22 mouse cellular contexts compared by ENCODE assay signal in the genomic region with DNA sequence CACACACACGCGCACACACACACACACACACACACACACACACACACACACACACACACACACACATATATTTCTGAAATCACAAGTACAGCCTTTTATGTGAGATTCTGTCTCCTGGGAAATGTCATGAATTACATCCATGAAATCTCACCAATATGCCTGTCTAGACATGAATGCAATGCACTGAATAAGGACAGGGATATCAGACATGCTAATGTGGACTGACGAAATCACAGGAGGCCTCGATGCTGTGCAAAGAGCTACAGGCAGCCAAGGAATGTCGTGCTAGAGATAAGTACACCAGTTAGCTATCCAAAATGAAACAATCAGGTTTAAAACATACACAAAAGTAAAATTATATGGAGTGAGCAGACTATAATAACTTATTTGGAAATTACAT.
DNase-seq lines count a peak whose midpoint lies in the region; ATAC-seq and TF ChIP-seq lines count a peak whose summit lies in the region.
"Had no signal": no experiment of that assay in that cellular context is flagged by ENCODE, and none has a peak within 500 bp of the region (broad histone marks: within the 10 kb centered on the region; RNA-seq: fewer than 3 reads in every experiment).

No protein-coding gene starts in this region.

- H3K4me3 ChIP-seq in hindbrain, embryonic 13.5 days: no peak overlapping the region
- H3K4me3 ChIP-seq in hindbrain, embryonic 14.5 days (replicated peaks; ENCODE audit: low read length): no peak overlapping the region
- H3K4me3 ChIP-seq in midbrain, embryonic 14.5 days (replicated peaks; ENCODE audit: low read depth, low read length): no peak overlapping the region
- H3K4me3 ChIP-seq: embryonic facial prominence, embryonic 15.5 days; heart, embryonic 13.5 days; limb, embryonic 15.5 days; liver, embryonic 15.5 days had no signal

- peak; percentile 49; the same call in 1 of the 2 replicates for ATAC-seq in hindbrain, embryonic 13.5 days (ENCODE audit: low FRiP score)
- no peak; the same call in 1 of the 2 replicates for ATAC-seq in hindbrain, embryonic 14.5 days (ENCODE audit: low FRiP score)
- peak; percentile 58; the same call in 1 of the 2 replicates for ATAC-seq in midbrain, embryonic 14.5 days (ENCODE audit: low FRiP score, low TSS enrichment)

- no peaks in the 10 kb centered on the region for H3K27me3 ChIP-seq in hindbrain, embryonic 13.5 days
- no peaks in the 10 kb centered on the region for H3K27me3 ChIP-seq in hindbrain, embryonic 14.5 days (ENCODE audit: control insufficient read depth, insufficient read depth, low read length)
- no peaks in the 10 kb centered on the region for H3K27me3 ChIP-seq in midbrain, embryonic 14.5 days (ENCODE audit: control insufficient read depth, insufficient read depth, low read length)
- H3K27me3 ChIP-seq: embryonic facial prominence, embryonic 15.5 days; heart, embryonic 13.5 days; limb, embryonic 15.5 days; liver, embryonic 15.5 days had no signal

- no peaks in the 10 kb centered on the region for H3K9me3 ChIP-seq in hindbrain, embryonic 13.5 days
- no peaks in the 10 kb centered on the region for H3K9me3 ChIP-seq in hindbrain, embryonic 14.5 days (ENCODE audit: control insufficient read depth, low read length)
- H3K9me3 ChIP-seq in midbrain, embryonic 14.5 days (ENCODE audit: control insufficient read depth, low read length): no peaks in the 10 kb centered on the region
- H3K9me3 ChIP-seq: embryonic facial prominence, embryonic 15.5 days; heart, embryonic 13.5 days; limb, embryonic 15.5 days; liver, embryonic 15.5 days had no signal

- no peak overlapping the region for H3K9ac ChIP-seq in hindbrain, embryonic 13.5 days
- no peak overlapping the region for H3K9ac ChIP-seq in hindbrain, embryonic 14.5 days
- H3K9ac ChIP-seq in midbrain, embryonic 14.5 days (replicated peaks; ENCODE audit: low read length): no peak overlapping the region
- H3K9ac ChIP-seq: embryonic facial prominence, embryonic 15.5 days; heart, embryonic 13.5 days; limb, embryonic 15.5 days; liver, embryonic 15.5 days had no signal

- no peaks in the 10 kb centered on the region for H3K36me3 ChIP-seq in hindbrain, embryonic 13.5 days
- H3K36me3 ChIP-seq in hindbrain, embryonic 14.5 days (replicated peaks; ENCODE audit: control insufficient read depth, insufficient read depth): no peaks in the 10 kb centered on the region
- H3K36me3 ChIP-seq in midbrain, embryonic 14.5 days (ENCODE audit: control insufficient read depth, insufficient read depth, low read length): no peaks in the 10 kb centered on the region
- H3K36me3 ChIP-seq: embryonic facial prominence, embryonic 15.5 days; heart, embryonic 13.5 days; limb, embryonic 15.5 days; liver, embryonic 15.5 days had no signal

- no peaks in the 10 kb centered on the region for H3K4me1 ChIP-seq in hindbrain, embryonic 13.5 days (replicated peaks)
- peaks cover 5% of the 10 kb centered on the region; the same call in 1 of the 2 replicates for H3K4me1 ChIP-seq in hindbrain, embryonic 14.5 days (replicated peaks; ENCODE audit: control insufficient read depth, insufficient read depth, low read length)
- H3K4me1 ChIP-seq in midbrain, embryonic 14.5 days (ENCODE audit: control insufficient read depth, insufficient read depth, low read length): no peaks in the 10 kb centered on the region
- H3K4me1 ChIP-seq: embryonic facial prominence, embryonic 15.5 days; heart, embryonic 13.5 days; limb, embryonic 15.5 days; liver, embryonic 15.5 days had no signal

- TF ChIP-seq CTCF in brain, embryonic 14.5 days (IDR thresholded peaks at IDR 0.05; ENCODE audit: borderline replicate concordance, extremely low read depth, insufficient read depth, insufficient read length): no peak

- peak; percentile 20 for DNase-seq in embryo, embryonic 10 days (ENCODE audit: low spot score)
- no peak for DNase-seq in embryo, embryonic 9.5 days (ENCODE audit: extremely low spot score)
- no peak for DNase-seq in hindbrain, embryonic 14.5 days (ENCODE audit: low spot score)
- peak; percentile 56 for DNase-seq in brain, embryonic 14.5 days (ENCODE audit: low read depth)
- DNase-seq in midbrain, embryonic 14.5 days: peak; percentile 55
- no peak for DNase-seq in urinary bladder, postnatal 10 days (ENCODE audit: low spot score)
- no peak for DNase-seq in adrenal gland, postnatal 14 days
- DNase-seq: adrenal gland, postnatal 25 days; cerebellum, adult 11-12 months; cerebellum, postnatal 25 days; gastrocnemius, postnatal 10 days; heart, adult 11 months; heart, postnatal 36 days; kidney, adult 9 months; kidney, postnatal 25 days; lung, postnatal 10 days; thymus, postnatal 14 days had no signal

- H3K27ac ChIP-seq in hindbrain, embryonic 13.5 days: no peak overlapping the region
- H3K27ac ChIP-seq in hindbrain, embryonic 14.5 days: no peak overlapping the region
- H3K27ac ChIP-seq in midbrain, embryonic 14.5 days (replicated peaks; ENCODE audit: low read depth, low read length): no peak overlapping the region
- H3K27ac ChIP-seq: embryonic facial prominence, embryonic 15.5 days; heart, embryonic 13.5 days; limb, embryonic 15.5 days; liver, embryonic 15.5 days had no signal

- H3K4me2 ChIP-seq in hindbrain, embryonic 13.5 days: no peak overlapping the region
- H3K4me2 ChIP-seq in hindbrain, embryonic 14.5 days (replicated peaks): no peak overlapping the region
- H3K4me2 ChIP-seq in midbrain, embryonic 14.5 days (ENCODE audit: low read length): no peak overlapping the region
- H3K4me2 ChIP-seq: embryonic facial prominence, embryonic 15.5 days; heart, embryonic 13.5 days; limb, embryonic 15.5 days; liver, embryonic 15.5 days had no signal

- 45% methylated on average over 5 of the region's 5 CpGs for WGBS in hindbrain, embryonic 13.5 days
- 35% methylated on average over 5 of the region's 5 CpGs for WGBS in hindbrain, embryonic 14.5 days
- WGBS in midbrain, embryonic 14.5 days: 46% methylated on average over 5 of the region's 5 CpGs

- TF ChIP-seq POLR2A in brain, embryonic 14.5 days (IDR thresholded peaks at IDR 0.05; ENCODE audit: borderline replicate concordance, extremely low read depth, insufficient read depth, insufficient read length, poor library complexity, severe bottlenecking): no peak

Comparison
In these comparisons a context has a peak if more than half of its experiments do, and no peak if none do; other contexts are left out.
1. DNase-seq: peak in embryo, embryonic 10 days (single experiment), brain, embryonic 14.5 days (single experiment) and midbrain, embryonic 14.5 days (single experiment); none in embryo, embryonic 9.5 days (single experiment), hindbrain, embryonic 14.5 days (single experiment), urinary bladder, postnatal 10 days (single experiment) and adrenal gland, postnatal 14 days (single experiment).